Mouse (Mus musculus): Measurements from ENCODE around the gene Rpl9. TPM values are rescaled to one million over a fixed set of nuclear protein-coding genes. Genes with fewer than 3 reads are reported as not detected.

Rpl9 gene
- polyA plus RNA-seq (2015; fragmentation: Nextera tagmentation; extraction: Ambion mirVana) = 617 and 646 TPM in 2 replicates

DNA sequence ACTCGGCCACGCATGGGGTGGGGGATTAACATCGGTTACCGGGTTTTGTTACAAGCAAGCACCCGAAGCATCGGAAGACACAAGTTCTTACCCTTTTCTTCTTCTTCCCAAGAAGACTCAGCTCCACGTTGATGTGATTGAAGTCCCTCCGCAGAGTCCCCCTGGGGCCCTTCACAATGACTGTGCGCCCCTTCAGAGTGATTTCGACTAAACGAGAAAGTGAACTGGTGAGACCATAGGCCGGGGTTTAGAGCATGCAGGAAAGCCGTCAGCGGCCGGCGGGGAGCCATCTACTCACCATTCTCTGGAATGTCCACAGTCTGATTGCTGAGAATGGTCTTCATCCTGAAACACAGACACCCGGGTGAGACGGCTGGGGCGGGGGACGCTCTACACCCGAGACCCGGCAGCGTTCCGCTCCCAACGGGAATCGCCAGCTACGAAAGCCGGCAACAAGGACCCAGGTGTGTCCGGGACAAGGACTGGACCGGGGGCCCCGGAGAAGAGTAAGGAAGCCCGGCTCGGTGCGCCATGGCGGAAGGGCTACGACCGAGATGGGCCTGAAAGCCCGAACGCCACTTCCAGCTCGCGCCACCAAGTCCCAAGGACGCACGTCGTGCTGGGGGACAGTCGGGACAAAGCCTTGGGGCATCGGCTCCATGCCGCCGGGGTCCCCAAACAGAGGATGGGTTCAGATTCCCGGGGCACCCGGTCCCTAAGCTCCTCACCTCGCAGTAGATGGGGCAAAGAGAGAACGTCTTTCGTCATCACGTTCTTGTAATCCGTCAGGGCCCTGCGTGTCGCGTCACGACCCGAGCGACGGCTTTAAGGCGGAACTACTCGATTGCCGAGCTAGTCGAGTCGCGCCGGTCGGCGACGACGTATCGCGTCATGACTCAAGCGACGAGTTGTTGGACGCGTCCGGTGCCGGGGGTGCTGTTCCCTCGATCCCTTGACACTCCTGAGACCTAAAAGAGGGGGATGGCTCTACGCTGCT lies at the start of gene Rpl9, which contains the start of gene Lias:
Rpl9 (minus strand) TSS at position 797 of the 997 bp plus-strand sequence.
Lias (plus strand) TSS at position 850 of the 997 bp plus-strand sequence.

DNA sequence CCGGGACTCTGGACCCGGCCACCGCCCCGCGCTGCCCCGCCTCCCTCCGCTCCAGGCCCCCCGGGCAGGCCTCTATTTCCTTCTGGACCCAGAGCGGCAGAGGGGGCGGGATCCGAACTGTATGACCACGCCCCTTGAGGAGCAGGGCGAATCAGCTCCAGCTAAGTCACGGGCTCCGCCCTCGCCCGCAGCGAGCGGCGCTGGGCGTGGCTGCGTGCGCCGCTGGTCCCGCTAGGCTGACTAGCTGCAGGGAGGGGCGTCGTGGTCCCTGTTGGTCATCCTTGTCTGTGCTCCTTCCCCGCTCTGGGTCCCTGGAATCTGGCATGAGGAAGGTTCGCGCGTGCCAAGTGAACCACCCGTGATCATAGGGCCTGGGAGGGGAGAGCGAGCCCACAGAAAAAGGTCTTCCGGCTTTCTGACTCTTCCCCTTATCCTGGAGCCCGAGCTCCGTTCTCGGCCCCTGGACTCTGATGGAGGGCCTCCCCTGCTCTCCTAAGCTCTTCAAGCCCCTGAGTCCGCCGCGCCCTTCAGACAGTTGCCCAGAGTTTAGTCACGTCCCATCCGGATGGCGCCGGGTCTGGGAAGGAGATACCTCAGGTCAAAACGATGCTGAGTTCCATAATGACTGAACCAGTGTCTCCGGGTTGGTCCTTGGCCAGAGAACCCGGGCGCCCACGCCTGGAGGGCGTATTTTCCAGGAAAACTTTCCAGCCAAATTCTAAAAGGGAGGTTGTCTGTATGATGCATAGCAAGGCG lies 44.7 kb upstream of the Rpl9 start, which contains the start of gene Ugdh:
Ugdh (minus strand) TSS at position 144 of the 756 bp plus-strand sequence.

DNA sequence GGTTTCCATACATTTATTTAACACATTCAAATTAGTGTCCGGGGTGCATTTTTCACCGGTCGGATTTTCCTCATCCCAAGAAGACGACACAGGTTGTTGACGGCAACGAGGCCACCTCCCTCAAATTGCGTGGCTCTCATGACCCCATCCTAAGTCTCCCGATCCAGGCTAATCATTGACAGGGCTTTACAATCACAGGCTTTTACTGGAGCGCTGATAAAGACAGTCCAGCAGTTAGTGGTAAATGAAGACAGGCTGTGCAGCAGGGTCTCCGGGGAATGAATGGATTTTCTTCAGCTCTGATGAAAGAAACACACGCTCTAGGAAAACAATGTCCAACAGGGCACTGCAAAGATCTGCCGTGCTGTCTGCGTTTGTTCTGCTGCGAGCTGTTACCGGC lies 43.1 kb downstream of the Rpl9 start, which contains the start of gene Klb:
Klb (plus strand) TSS at position 147 of the 400 bp plus-strand sequence.

Other genes with a start within 250 kb of the Rpl9 start
- gene Wdr19, start 191.7 kb downstream of the Rpl9 start, polyA plus RNA-seq (2015; fragmentation: Nextera tagmentation; extraction: Ambion mirVana) = 7.6 and 8.2 TPM in 2 replicates
- gene Rfc1, start 55.8 kb downstream of the Rpl9 start, polyA plus RNA-seq (2015; fragmentation: Nextera tagmentation; extraction: Ambion mirVana) = 23.6 and 31.0 TPM in 2 replicates
- 0.18 and 0.19 TPM in 2 replicates for gene Klb, start 43.1 kb downstream of the Rpl9 start, polyA plus RNA-seq (2015; fragmentation: Nextera tagmentation; extraction: Ambion mirVana)
- gene Lias, start 53 bp upstream of the Rpl9 start, polyA plus RNA-seq (2015; fragmentation: Nextera tagmentation; extraction: Ambion mirVana) = 61.6 and 62.6 TPM in 2 replicates
- 33.5 and 36.6 TPM in 2 replicates for gene Ugdh, start 44.5 kb upstream of the Rpl9 start, polyA plus RNA-seq (2015; fragmentation: Nextera tagmentation; extraction: Ambion mirVana)
- gene Gm43552, start 101.4 kb upstream of the Rpl9 start, polyA plus RNA-seq (2015; fragmentation: Nextera tagmentation; extraction: Ambion mirVana) = not detected in 2 replicates
- gene Smim14, start 145.7 kb upstream of the Rpl9 start, polyA plus RNA-seq (2015; fragmentation: Nextera tagmentation; extraction: Ambion mirVana) = 215 and 233 TPM in 2 replicates
- 205 TPM in 2 replicates for gene Ube2k, start 145.8 kb upstream of the Rpl9 start, polyA plus RNA-seq (2015; fragmentation: Nextera tagmentation; extraction: Ambion mirVana)